Mouse (Mus musculus) layer of hippocampus, postnatal 10 days (tissue): Measurements from ENCODE around the gene Csnk2b. TPM values are rescaled to one million over a fixed set of nuclear protein-coding genes. Genes with fewer than 3 reads are reported as not detected.

Experiments used
- DNase-seq, 2 experiments: peaks; one replicate each; pipeline ENCODE4 v3.0.0; 2021; ENCODE audit warnings: low spot score in 2 of 2
- total RNA-seq, 2 experiments: library from RNA; stranded (reverse); gene quantifications; 2 replicates each; pipeline ENCODE4 v1.2.3; 2021

Csnk2b gene
- total RNA-seq, 2 experiments from 2014 or later: 178 to 202 TPM

DNA sequence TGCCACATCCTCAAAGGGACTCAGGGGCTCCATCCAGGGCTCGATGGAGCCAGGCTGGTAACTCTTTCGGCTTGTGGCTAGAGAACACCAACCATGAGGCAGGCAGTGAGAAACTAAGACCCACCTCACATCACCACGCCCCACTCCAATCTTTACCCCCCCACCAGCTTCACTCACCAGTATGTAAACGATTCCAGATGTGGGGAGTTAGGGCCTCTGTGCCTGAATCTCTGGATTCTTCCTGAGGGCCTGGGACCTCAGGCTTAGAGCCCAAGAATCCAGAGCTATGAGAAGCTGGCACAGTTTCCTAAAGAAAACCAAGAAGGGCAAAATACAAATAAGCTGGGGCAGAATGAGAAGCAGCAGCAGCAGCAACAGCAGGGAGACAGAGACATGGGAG lies 32.1 kb upstream of the Csnk2b start:
- DNase-seq: no peak

DNA sequence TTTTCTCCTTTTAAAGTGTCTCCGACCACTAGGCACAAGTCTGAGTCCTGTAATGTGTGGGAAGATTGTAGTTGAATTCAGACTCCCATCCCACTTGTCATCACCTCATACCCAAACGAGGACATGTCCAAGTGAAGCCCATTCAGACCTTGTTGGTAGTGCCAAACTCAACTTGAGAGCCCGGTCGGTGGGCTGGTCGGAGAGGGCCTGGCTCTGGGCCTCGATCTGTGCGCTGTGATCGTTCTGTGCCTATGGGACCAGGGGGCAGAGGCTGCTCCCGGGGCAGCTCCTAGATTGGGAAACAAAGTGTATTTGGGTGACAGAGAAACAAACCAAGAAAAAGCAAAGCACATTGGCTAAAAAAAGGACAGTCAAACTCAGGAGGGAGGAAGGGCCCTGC lies 31.2 kb upstream of the Csnk2b start:
- DNase-seq: no peak

- DNase-seq: no peak
Observed at GRCm38 (mm10) chr17:35152121-35152520, 30.3 kb upstream of the Csnk2b start.

- no peak for DNase-seq
Observed at GRCm38 (mm10) chr17:35147922-35148639, 26.2 kb upstream of the Csnk2b start.

DNA sequence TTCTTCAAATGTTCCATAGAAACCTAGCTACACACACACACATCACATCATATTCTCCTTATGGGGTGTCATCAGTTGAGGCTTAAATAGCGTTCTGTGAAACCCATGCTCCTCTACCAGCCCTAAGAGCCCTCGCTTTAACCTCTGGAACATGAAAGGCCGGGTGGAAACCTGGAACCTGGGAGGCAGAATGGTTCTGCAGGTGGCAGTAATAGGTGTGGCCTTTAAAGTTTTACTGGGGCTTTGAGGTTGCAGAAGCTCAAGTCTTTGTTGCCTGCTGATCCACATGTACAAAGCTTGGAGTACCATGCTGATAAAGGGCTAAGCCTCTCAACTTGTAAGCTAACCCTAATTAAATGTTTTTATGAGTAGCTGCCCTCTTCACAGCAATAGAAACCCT lies 25.5 kb upstream of the Csnk2b start:
- no peak for DNase-seq

DNA sequence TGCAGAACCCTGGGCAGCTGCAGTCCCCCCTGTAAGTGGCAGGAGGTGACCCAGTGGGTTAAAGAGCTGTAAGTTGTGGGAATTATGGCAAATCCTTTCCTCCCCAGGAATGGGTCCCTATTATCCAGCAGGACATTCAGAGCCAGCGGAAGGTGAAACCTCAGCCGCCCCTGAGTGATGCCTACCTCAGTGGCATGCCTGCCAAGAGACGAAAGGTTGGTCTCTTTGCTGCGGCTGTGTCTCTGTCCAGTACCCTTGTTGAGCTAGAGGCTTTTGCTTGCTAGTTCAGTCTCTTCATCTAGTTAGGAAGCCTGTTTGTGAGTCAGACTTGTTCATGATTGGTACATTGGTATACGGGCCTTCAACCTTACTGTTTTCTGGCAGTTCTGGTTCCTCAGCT lies 24.3 kb upstream of the Csnk2b start:
- DNase-seq: no peak

DNA sequence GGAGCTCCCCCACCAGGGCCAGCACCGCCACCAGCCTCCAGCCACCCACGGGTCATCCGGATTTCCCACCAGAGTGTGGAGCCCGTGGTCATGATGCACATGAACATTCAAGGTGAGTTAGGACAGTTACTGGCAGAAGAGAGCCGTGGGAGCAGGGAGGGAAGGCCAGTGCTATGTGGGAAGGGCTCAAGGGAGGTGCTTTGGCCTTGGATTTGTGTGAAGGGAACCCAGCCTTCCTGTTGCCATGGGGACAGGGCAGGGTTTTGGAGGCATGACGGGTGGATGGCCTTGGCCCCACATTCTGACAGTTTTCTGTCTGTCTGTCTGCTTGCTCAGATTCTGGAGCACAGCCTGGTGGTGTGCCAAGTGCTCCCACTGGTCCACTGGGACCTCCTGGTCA lies 20.1 kb upstream of the Csnk2b start:
- DNase-seq: no peak

- no peak for DNase-seq
Observed at GRCm38 (mm10) chr17:35140490-35140996, 18.7 kb upstream of the Csnk2b start.

DNA sequence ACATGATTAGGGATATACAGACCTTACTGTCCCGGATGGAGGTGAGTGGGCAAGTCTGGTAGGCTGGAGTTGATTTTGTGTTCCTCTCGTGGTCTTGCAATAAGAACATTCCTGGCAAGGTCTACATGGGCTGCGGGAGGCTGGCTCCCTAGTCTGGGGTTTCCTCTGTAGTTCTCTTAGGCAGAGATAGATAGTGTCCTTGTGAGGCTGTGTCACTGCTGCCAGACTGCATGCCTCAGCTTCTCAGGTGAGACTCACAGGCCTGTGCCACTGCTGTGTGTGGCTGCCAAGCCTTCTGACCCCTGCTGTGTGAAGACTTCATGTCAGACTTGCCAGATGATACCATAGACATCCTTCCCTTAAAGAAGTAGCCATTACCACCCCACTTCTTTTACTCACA lies 17.4 kb upstream of the Csnk2b start:
- DNase-seq: no peak

GRCm38 (mm10) chr17:35135591-35136320 lies 13.9 kb upstream of the Csnk2b start:
- DNase-seq: no peak

DNA sequence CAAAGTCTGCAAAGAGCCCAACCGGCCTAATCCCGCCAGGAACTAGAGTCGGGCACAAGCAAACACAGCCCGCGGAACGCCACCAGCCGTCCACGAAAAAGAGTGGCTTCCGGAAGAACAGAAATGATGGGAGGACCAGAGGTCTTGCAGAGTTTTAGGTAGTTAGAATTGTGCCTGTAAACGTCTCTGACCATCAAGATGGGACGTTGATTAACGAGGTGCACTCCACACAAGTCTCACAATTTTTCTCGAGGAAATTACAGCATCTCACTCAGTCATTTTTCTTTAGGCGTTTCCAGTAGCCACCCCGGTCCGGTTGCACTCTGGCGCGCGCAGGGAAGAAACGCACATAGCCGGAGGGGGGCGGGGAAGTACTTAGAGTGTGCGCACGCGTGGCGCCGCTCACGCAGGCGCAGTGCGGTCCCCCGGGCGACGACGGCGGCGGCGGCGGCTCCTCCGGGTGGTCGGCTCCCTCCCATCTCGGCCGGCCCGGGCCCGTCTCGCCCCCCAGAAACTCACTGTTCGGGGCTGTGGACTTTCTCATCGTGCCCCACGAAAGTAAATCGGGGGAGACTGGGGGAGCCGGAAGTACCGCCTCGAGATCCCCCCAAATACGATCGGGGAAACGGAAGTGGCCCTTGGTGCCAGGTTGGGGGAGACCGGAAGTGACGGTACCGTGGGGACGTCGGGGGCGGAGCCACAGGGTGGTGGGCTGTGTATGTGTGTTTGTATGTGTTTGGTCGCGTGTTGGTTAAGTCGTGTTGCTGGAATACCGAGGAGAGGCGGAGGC lies 13.1 kb upstream of the Csnk2b start, which contains the start of gene Bag6:
Gene Bag6, plus strand, starts transcription at position 378 of the 790 bp plus-strand sequence.
- DNase-seq: peak; percentile 95 to 97

DNA sequence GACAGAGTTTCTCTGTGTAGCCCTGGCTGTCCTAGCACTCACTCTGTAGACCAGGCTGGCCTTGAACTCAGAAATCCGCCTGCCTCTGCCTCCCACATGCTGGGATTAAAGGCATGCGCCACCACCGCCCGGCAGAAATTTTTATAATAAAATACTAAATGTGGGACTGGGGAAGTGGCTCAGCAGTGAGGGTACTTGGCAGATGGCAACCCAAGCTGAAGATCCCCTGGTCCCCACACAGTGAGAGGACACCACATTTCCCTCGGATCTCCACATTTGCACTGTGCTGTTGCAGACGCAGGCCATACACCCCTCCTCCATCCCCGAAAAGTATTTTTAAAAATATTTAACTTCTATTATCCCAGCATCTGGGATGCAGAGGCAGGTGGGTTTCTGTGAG lies 11.7 kb upstream of the Csnk2b start:
- no peak for DNase-seq

DNA sequence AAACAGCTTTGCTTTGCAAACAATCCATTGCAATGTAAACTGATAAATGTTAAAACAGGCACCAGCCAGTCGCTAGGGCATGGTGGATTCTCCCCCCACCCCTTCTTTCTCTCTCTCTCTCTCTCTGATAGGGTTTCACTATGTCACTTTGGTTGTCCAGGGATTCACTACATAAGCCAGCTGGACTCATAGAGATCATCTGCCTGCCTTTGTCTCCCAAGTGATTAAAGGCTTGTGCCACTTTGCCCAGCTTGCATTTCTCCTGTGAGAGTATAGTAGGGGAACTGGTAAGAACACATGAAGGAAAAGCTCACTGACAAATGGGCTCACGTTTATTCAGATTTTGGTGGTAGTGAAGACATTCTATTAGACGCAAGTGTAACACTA lies 10.3 kb upstream of the Csnk2b start:
- no peak for DNase-seq

- no peak for DNase-seq
Observed at GRCm38 (mm10) chr17:35131500-35132173, 9.8 kb upstream of the Csnk2b start, which contains the start of gene Apom. Apom (minus strand) TSS chr17:35132050.

GRCm38 (mm10) chr17:35131038-35131437 lies 9.2 kb upstream of the Csnk2b start:
- no peak for DNase-seq

DNA sequence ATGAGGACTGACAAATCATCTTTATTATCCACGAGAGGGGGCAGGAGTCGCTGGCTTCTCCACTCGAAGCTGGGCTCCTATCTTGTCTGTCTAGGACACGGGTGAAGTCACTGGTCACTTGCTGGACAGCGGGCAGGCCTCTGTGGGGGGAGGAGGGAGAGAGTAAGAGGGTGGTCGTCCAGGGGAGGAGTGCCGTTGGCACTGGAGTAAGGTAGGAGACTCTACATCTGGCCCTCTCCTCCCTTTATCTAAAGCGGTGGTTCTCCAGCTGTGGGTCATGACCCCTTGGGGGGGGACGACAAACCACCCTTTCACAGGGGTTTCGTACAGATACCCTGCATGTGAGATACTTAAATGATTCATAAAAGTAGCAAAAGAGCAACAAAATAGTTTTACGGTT lies 7.1 kb upstream of the Csnk2b start:
- no peak for DNase-seq

GRCm38 (mm10) chr17:35127017-35127416 lies 5.2 kb upstream of the Csnk2b start:
- DNase-seq: no peak

DNA sequence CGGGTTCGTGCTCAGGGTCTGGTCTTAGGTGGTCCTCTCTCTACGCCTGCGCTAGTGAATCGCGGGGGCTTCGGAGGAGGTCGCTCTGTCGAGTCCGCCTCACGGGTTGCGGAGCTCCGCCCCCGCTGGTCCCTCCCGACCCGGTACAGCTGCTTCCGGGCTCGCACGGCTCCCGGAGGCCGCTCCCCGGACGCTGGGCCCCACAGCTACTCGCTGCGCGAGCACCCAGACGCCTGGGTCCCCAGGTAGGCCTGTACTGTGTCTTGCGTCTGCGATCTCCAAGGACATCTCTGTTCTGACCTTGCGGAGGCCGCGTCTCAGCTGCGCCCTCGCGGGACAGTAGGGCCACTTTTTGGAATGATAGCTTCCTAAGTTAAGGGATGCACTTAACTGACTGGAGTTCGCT lies 4.4 kb upstream of the Csnk2b start, which contains the start of gene D17H6S53E:
Gene D17H6S53E, plus strand, starts transcription at position 168 of the 406 bp plus-strand sequence.
- DNase-seq: peak; percentile 64 to 77

GRCm38 (mm10) chr17:35125578-35125977 lies 3.7 kb upstream of the Csnk2b start:
- DNase-seq: no peak

GRCm38 (mm10) chr17:35125081-35125480 lies 3.2 kb upstream of the Csnk2b start:
- no peak for DNase-seq
